ENCODE assay signal across 17 mouse cellular contexts in genomic region chr19:55297489-55297888, GRCm38 (mm10). TPM values are rescaled to one million over a fixed set of nuclear protein-coding genes. Genes with fewer than 3 reads are reported as not detected.
"Had no signal": no experiment of that assay in that cellular context is flagged by ENCODE, and none has a peak within 500 bp of the region (broad histone marks: within the 10 kb centered on the region; RNA-seq: fewer than 3 reads in every experiment).

No protein-coding gene starts in this region.

- H3K9ac ChIP-seq: neural tube, embryonic 15.5 days; stomach, embryonic 15.5 days had no signal

- H3K27me3 ChIP-seq: neural tube, embryonic 15.5 days; stomach, embryonic 15.5 days had no signal

- H3K27ac ChIP-seq: neural tube, embryonic 15.5 days; stomach, embryonic 15.5 days; stomach, postnatal 0 days had no signal

- DNase-seq: retina, postnatal 1 day; right cerebral cortex, adult 18-20 months; right cerebral cortex, postnatal 14 days; right cerebral cortex, postnatal 25 days; right cerebral cortex, postnatal 4 days; spleen, adult 18-20 months; thymus, adult 18-20 months; thymus, adult 2 months; thymus, postnatal 14 days; thymus, postnatal 25 days; thymus, postnatal 36 days; thymus, postnatal 4 days had no signal

- H3K4me3 ChIP-seq: neural tube, embryonic 15.5 days; stomach, embryonic 15.5 days had no signal

- H3K9me3 ChIP-seq: neural tube, embryonic 15.5 days; stomach, embryonic 15.5 days had no signal

- H3K4me2 ChIP-seq: neural tube, embryonic 15.5 days; stomach, embryonic 15.5 days had no signal

- H3K4me1 ChIP-seq: neural tube, embryonic 15.5 days; stomach, embryonic 15.5 days had no signal

RNA-seq across cellular contexts. Expression of gene Gucy2g, which starts 56.5 kb away (rescaled TPM):
- total RNA-seq: neutrophil, adult 5-6 weeks had no signal
- polyA plus RNA-seq: stomach, embryonic 14.5 days had no signal
